Mouse (Mus musculus): ENCODE data around the gene Fignl2. TPM values are rescaled to one million over a fixed set of nuclear protein-coding genes. Genes with fewer than 3 reads are reported as not detected.

Gene Fignl2
- total and polyA plus RNA-seq, 3 experiments, result not detected

DNA sequence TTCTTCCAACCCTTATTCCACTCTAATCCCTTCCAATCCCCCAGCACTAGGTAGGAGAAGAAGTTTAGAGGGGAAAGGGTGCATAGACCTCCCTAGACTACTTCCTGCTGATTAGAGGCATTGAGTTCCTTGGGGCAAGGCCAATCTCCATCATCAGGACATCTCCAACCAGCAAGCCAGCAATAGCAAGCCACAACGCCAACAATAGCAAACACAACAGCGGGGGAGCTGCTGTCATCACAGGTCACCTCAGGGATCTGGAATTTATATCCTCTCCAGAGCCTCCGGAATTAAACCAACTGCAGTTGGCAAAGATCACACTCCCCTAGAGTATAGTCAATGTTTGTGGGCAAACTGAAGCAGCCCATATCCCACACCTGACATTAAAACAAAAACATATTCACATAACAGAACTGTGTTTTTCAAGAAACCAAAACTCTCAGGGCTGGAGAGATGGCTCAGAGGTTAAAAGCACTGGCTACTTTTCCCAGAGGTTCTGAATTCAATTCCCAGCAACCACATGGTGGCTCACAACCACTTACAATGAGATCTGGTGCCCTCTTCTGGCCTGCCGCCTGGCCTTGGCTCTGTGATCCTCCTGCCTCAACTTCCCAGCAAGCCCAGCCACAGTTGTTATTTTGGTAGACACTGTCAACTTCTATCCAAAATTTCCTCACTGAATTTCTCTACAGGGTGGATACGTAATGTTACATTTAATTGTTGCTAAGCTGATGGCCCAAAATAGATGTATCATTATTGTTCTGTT, 29.7 kb upstream of the Fignl2 start:
- H3K27ac ChIP-seq (ENCODE audit: insufficient read depth, low read depth), result no peak overlapping the region
- in situ Hi-C loops (cut with MboI; ENCODE audit: low pct_ligation_motif_present, low pct_unique_long_range_greater_than_20kb, low sequenced_read_pairs) (no loop called here), dilution Hi-C loops (cut with MboI; ENCODE audit: extremely low pct_ligation_motif_present, extremely low pct_unique_long_range_greater_than_20kb, low sequenced_read_pairs) (no loop called here)
- no peak for TF ChIP-seq EP300 (IDR thresholded peaks at IDR 0.05; ENCODE audit: low read length)
- TF ChIP-seq IRF4 (IDR thresholded peaks at IDR 0.05; ENCODE audit: low read depth, low read length), result no peak
- TF ChIP-seq GABPA (IDR thresholded peaks at IDR 0.05; ENCODE audit: insufficient replicate concordance, low read depth, low read length), result no peak
- no peak for TF ChIP-seq TBP (conservative IDR thresholded peaks at IDR 0.05; ENCODE audit: low read depth, low read length)
- TF ChIP-seq MAZ (IDR thresholded peaks at IDR 0.05; ENCODE audit: low read depth, low read length), result no peak
- no peak for TF ChIP-seq JUN (IDR thresholded peaks at IDR 0.05; ENCODE audit: insufficient read depth, low read depth, low read length)
- TF ChIP-seq SMC3 (IDR thresholded peaks at IDR 0.05; ENCODE audit: low read depth, low read length), result 0 out of 2 replicates have a peak, but pooled peaks have one; percentile 18
- TF ChIP-seq KAT2A (IDR thresholded peaks at IDR 0.05; ENCODE audit: insufficient replicate concordance, low read length), result no peak
- TF ChIP-seq ZMIZ1 (IDR thresholded peaks at IDR 0.05; ENCODE audit: low read depth, low read length), result no peak
- no peak for TF ChIP-seq UBTF (IDR thresholded peaks at IDR 0.05; ENCODE audit: low read depth, low read length)
- peak in 1 of 2 experiments; percentile 55; a peak in 2 of 4 replicates for TF ChIP-seq CTCF (conservative IDR thresholded peaks at IDR 0.05 in 1 of 2, IDR thresholded peaks at IDR 0.05 in 1 of 2; ENCODE audit: low read depth in 2 of 2, low read length in 2 of 2)
- no peak for TF ChIP-seq ZKSCAN1 (IDR thresholded peaks at IDR 0.05; ENCODE audit: borderline replicate concordance, low read depth, low read length)
- no peak for TF ChIP-seq MYC (IDR thresholded peaks at IDR 0.05; ENCODE audit: low read depth, low read length)
- TF ChIP-seq RAD21 (IDR thresholded peaks at IDR 0.05; ENCODE audit: low read depth, low read length), result peak; percentile 12
- TF ChIP-seq NELFE (IDR thresholded peaks at IDR 0.05; ENCODE audit: low read depth, low read length), result no peak
- TF ChIP-seq ZC3H11A (IDR thresholded peaks at IDR 0.05; ENCODE audit: low read depth, low read length), result no peak
- no peak for TF ChIP-seq BHLHE40 (IDR thresholded peaks at IDR 0.05; ENCODE audit: low read depth, low read length)
- TF ChIP-seq NRF1 (IDR thresholded peaks at IDR 0.05; ENCODE audit: low read depth, low read length), result no peak
- no peak for TF ChIP-seq CHD2 (IDR thresholded peaks at IDR 0.05; ENCODE audit: low read length)
- TF ChIP-seq JUND (conservative IDR thresholded peaks at IDR 0.05; ENCODE audit: low read depth, low read length), result no peak
- no peak for TF ChIP-seq CHD1 (IDR thresholded peaks at IDR 0.05; ENCODE audit: low read depth, low read length)
- H3K4me2 ChIP-seq (ENCODE audit: insufficient read depth, low read depth, poor library complexity, severe bottlenecking), result no peak overlapping the region
- H3K9me3 ChIP-seq (replicated peaks; ENCODE audit: low read length), result no peaks in the 10 kb centered on the region
- peaks cover 34% of the 10 kb centered on the region for H3K27me3 ChIP-seq (replicated peaks)
- no peaks in the 10 kb centered on the region for H3K36me3 ChIP-seq (replicated peaks in 1 of 2; ENCODE audit: control insufficient read depth in 1 of 2, insufficient read depth in 1 of 2, low read length in 1 of 2)
- H3K79me2 ChIP-seq (replicated peaks; ENCODE audit: control insufficient read depth, extremely low read depth, insufficient read depth, poor library complexity, severe bottlenecking), result no peaks in the 10 kb centered on the region
- H3K4me1 ChIP-seq (ENCODE audit: control insufficient read depth in 1 of 2, insufficient read depth in 2 of 2), result peaks cover 3 to 13% of the 10 kb centered on the region in 2 experiments; a peak in 3 of 4 replicates
- no peak for DNase-seq (ENCODE audit: extremely low read depth)
- H3K9ac ChIP-seq (ENCODE audit: insufficient read depth, low read depth), result no peak overlapping the region
- no peak overlapping the region for H3K4me3 ChIP-seq (replicated peaks in 1 of 3; ENCODE audit: low read depth in 2 of 3, low read length in 2 of 3, poor library complexity in 1 of 3)
